In genomic region chr14:48303235-48303634, GRCm38 (mm10) we compare ENCODE assay signal across 9 mouse cellular contexts.
A peak's percentile ranks its signal among the peaks of the same experiment; 100 is the strongest.
DNase-seq lines count a peak whose midpoint lies in the region; ATAC-seq and TF ChIP-seq lines count a peak whose summit lies in the region.
"Had no signal": no experiment of that assay in that cellular context is flagged by ENCODE, and none has a peak within 500 bp of the region (broad histone marks: within the 10 kb centered on the region; RNA-seq: fewer than 3 reads in every experiment).

No protein-coding gene starts in this region.

- ATAC-seq in lung, embryonic 15.5 days (ENCODE audit: borderline replicate concordance, extremely low read depth, low FRiP score, low TSS enrichment) = no peak
- ATAC-seq in heart, embryonic 16.5 days (replicated peaks; ENCODE audit: extremely low read depth, insufficient read depth, low FRiP score) = peak; percentile 61

- H3K9me3 ChIP-seq in lung, embryonic 15.5 days = no peaks in the 10 kb centered on the region
- peaks cover 4% of the 10 kb centered on the region; the same call in 1 of the 2 replicates for H3K9me3 ChIP-seq in heart, embryonic 16.5 days (replicated peaks; ENCODE audit: control insufficient read depth, low read length)

- intact Hi-C loops in heart, postnatal 25 days (cut with DNase I) = no loop called here

- H3K4me3 ChIP-seq in lung, embryonic 15.5 days = no peak overlapping the region
- no peak overlapping the region for H3K4me3 ChIP-seq in lung, adult 2 months (replicated peaks; ENCODE audit: extremely low read depth, low read depth, low read length)
- H3K4me3 ChIP-seq in heart, embryonic 16.5 days (ENCODE audit: low read length) = no peak overlapping the region
- H3K4me3 ChIP-seq: hindbrain, embryonic 12.5 days had no signal

- H3K4me2 ChIP-seq in lung, embryonic 15.5 days = no peak overlapping the region
- peak overlapping the region; percentile 33 for H3K4me2 ChIP-seq in heart, embryonic 16.5 days (ENCODE audit: low read depth, low read length)
- H3K4me2 ChIP-seq: hindbrain, embryonic 12.5 days had no signal

- no peak for TF ChIP-seq CTCF in lung, adult 2 months (IDR thresholded peaks at IDR 0.05; ENCODE audit: insufficient read depth, low read length)

- no peaks in the 10 kb centered on the region for H3K36me3 ChIP-seq in lung, embryonic 15.5 days
- H3K36me3 ChIP-seq in heart, embryonic 16.5 days (ENCODE audit: control insufficient read depth, insufficient read depth) = no peaks in the 10 kb centered on the region
- H3K36me3 ChIP-seq: hindbrain, embryonic 12.5 days had no signal

- no peak for TF ChIP-seq POLR2A in lung, adult 2 months (IDR thresholded peaks at IDR 0.05; ENCODE audit: borderline replicate concordance, extremely low read depth, low read depth, low read length)

- peaks cover 4% of the 10 kb centered on the region; the same call in 1 of the 2 replicates for H3K4me1 ChIP-seq in lung, embryonic 15.5 days
- H3K4me1 ChIP-seq in lung, adult 2 months (ENCODE audit: control insufficient read depth, insufficient read depth, low read length) = no peaks in the 10 kb centered on the region
- H3K4me1 ChIP-seq in heart, embryonic 16.5 days (ENCODE audit: control insufficient read depth, insufficient read depth, low read length) = peaks cover 15% of the 10 kb centered on the region
- H3K4me1 ChIP-seq: hindbrain, embryonic 12.5 days had no signal

- 37% methylated on average over 6 of the region's 6 CpGs for WGBS in lung, embryonic 15.5 days
- 41% methylated on average over 6 of the region's 6 CpGs for WGBS in lung, adult 2 months
- WGBS in heart, embryonic 16.5 days = 19% methylated on average over 6 of the region's 6 CpGs

- peak overlapping the region; percentile 32; the same call in 1 of the 2 replicates for H3K27ac ChIP-seq in lung, embryonic 15.5 days
- H3K27ac ChIP-seq in heart, embryonic 16.5 days (ENCODE audit: low read length) = no peak overlapping the region
- H3K27ac ChIP-seq: hindbrain, embryonic 12.5 days had no signal

- no peaks in the 10 kb centered on the region for H3K27me3 ChIP-seq in lung, embryonic 15.5 days
- H3K27me3 ChIP-seq in heart, embryonic 16.5 days (ENCODE audit: control insufficient read depth, insufficient read depth, low read length) = no peaks in the 10 kb centered on the region
- H3K27me3 ChIP-seq: hindbrain, embryonic 12.5 days had no signal

- peak; percentile 90 for DNase-seq in heart, adult 11 months
- no peak for DNase-seq in heart, postnatal 25 days (ENCODE audit: low spot score)
- DNase-seq in lung, adult 2 months = no peak
- DNase-seq in right cerebral cortex, postnatal 14 days = peak; percentile 26
- no peak for DNase-seq in spleen, postnatal 36 days (ENCODE audit: low spot score in 2 of 2)
- no peak for DNase-seq in thymus, postnatal 4 days

- no peak overlapping the region for H3K9ac ChIP-seq in lung, embryonic 15.5 days
- no peak overlapping the region for H3K9ac ChIP-seq in heart, embryonic 16.5 days (ENCODE audit: low read length)
- H3K9ac ChIP-seq: hindbrain, embryonic 12.5 days had no signal

Comparison
In these comparisons a context has a peak if more than half of its experiments do, and no peak if none do; other contexts are left out.
1. DNase-seq: peak in heart, adult 11 months (single experiment) and right cerebral cortex, postnatal 14 days (single experiment); none in heart, postnatal 25 days (single experiment), lung, adult 2 months (single experiment), spleen, postnatal 36 days (0 of 2) and thymus, postnatal 4 days (single experiment).